10 mouse cellular contexts compared by ENCODE assay signal in genomic region chr5:50032332-50032731, GRCm38 (mm10). TPM values are rescaled to one million over a fixed set of nuclear protein-coding genes. Genes with fewer than 3 reads are reported as not detected.
DNase-seq lines count a peak whose midpoint lies in the region; ATAC-seq lines count a peak whose summit lies in the region.
"Had no signal": no experiment of that assay in that cellular context is flagged by ENCODE, and none has a peak within 500 bp of the region (broad histone marks: within the 10 kb centered on the region; RNA-seq: fewer than 3 reads in every experiment).

No protein-coding gene starts in this region.

- H3K4me2 ChIP-seq in hindbrain, embryonic 13.5 days: no peak overlapping the region
- H3K4me2 ChIP-seq in hindbrain, embryonic 11.5 days (replicated peaks; ENCODE audit: low read depth, low read length): no peak overlapping the region
- no peak overlapping the region for H3K4me2 ChIP-seq in neural tube, embryonic 13.5 days
- no peak overlapping the region for H3K4me2 ChIP-seq in hindbrain, embryonic 15.5 days
- H3K4me2 ChIP-seq: heart, embryonic 13.5 days; liver, embryonic 15.5 days had no signal

- DNase-seq in hindbrain, embryonic 11.5 days (ENCODE audit: low spot score): no peak
- DNase-seq in neural tube, embryonic 10.5 days (ENCODE audit: extremely low spot score, low spot score): no peak
- no peak for DNase-seq in adrenal gland, adult 8-10 months
- no peak for DNase-seq in testis, postnatal 10 days (ENCODE audit: low spot score)
- DNase-seq in layer of hippocampus, adult 8-10 months (ENCODE audit: low spot score in 2 of 2): no peak

- H3K27me3 ChIP-seq in hindbrain, embryonic 13.5 days: no peaks in the 10 kb centered on the region
- no peaks in the 10 kb centered on the region for H3K27me3 ChIP-seq in hindbrain, embryonic 11.5 days (ENCODE audit: control insufficient read depth, insufficient read depth, low read length)
- H3K27me3 ChIP-seq in neural tube, embryonic 13.5 days: no peaks in the 10 kb centered on the region
- no peaks in the 10 kb centered on the region for H3K27me3 ChIP-seq in hindbrain, embryonic 15.5 days
- H3K27me3 ChIP-seq: heart, embryonic 13.5 days; liver, embryonic 15.5 days had no signal

- no peak overlapping the region for H3K27ac ChIP-seq in hindbrain, embryonic 13.5 days
- H3K27ac ChIP-seq in hindbrain, embryonic 11.5 days (ENCODE audit: low read depth, low read length): no peak overlapping the region
- no peak overlapping the region for H3K27ac ChIP-seq in neural tube, embryonic 13.5 days (replicated peaks)
- no peak overlapping the region for H3K27ac ChIP-seq in hindbrain, embryonic 15.5 days (replicated peaks)
- H3K27ac ChIP-seq: heart, embryonic 13.5 days; liver, embryonic 15.5 days had no signal

- H3K36me3 ChIP-seq in hindbrain, embryonic 13.5 days: no peaks in the 10 kb centered on the region
- H3K36me3 ChIP-seq in hindbrain, embryonic 11.5 days (ENCODE audit: control insufficient read depth, insufficient read depth, low read length): no peaks in the 10 kb centered on the region
- no peaks in the 10 kb centered on the region for H3K36me3 ChIP-seq in neural tube, embryonic 13.5 days
- no peaks in the 10 kb centered on the region for H3K36me3 ChIP-seq in hindbrain, embryonic 15.5 days
- H3K36me3 ChIP-seq: heart, embryonic 13.5 days; liver, embryonic 15.5 days had no signal

- H3K4me1 ChIP-seq in hindbrain, embryonic 13.5 days (replicated peaks): peaks cover 28% of the 10 kb centered on the region
- 0 out of 2 replicates have a peak, but pooled peaks cover 2% of the 10 kb centered on the region for H3K4me1 ChIP-seq in hindbrain, embryonic 11.5 days (replicated peaks; ENCODE audit: control insufficient read depth, insufficient read depth, low read length)
- H3K4me1 ChIP-seq in neural tube, embryonic 13.5 days (replicated peaks): peaks cover 56% of the 10 kb centered on the region
- H3K4me1 ChIP-seq in hindbrain, embryonic 15.5 days (replicated peaks): peaks cover 24% of the 10 kb centered on the region

- H3K9ac ChIP-seq in hindbrain, embryonic 13.5 days: no peak overlapping the region
- H3K9ac ChIP-seq in hindbrain, embryonic 11.5 days (ENCODE audit: low read depth, low read length): no peak overlapping the region
- no peak overlapping the region for H3K9ac ChIP-seq in neural tube, embryonic 13.5 days
- H3K9ac ChIP-seq in hindbrain, embryonic 15.5 days: no peak overlapping the region
- H3K9ac ChIP-seq: heart, embryonic 13.5 days; liver, embryonic 15.5 days had no signal

- peak; percentile 41; the same call in 1 of the 2 replicates for ATAC-seq in hindbrain, embryonic 13.5 days (ENCODE audit: low FRiP score)
- no peak for ATAC-seq in hindbrain, embryonic 11.5 days (ENCODE audit: low FRiP score)
- ATAC-seq in neural tube, embryonic 13.5 days (ENCODE audit: low read depth): 0 out of 2 replicates have a peak, but pooled peaks have one; percentile 17
- 0 out of 2 replicates have a peak, but pooled peaks have one; percentile 57 for ATAC-seq in hindbrain, embryonic 15.5 days (ENCODE audit: low FRiP score, low read depth)

- no peak overlapping the region for H3K4me3 ChIP-seq in hindbrain, embryonic 13.5 days
- no peak overlapping the region for H3K4me3 ChIP-seq in hindbrain, embryonic 11.5 days (ENCODE audit: low read depth, low read length)
- no peak overlapping the region for H3K4me3 ChIP-seq in neural tube, embryonic 13.5 days
- H3K4me3 ChIP-seq in hindbrain, embryonic 15.5 days: no peak overlapping the region
- H3K4me3 ChIP-seq: heart, embryonic 13.5 days; liver, embryonic 15.5 days had no signal

- no peaks in the 10 kb centered on the region for H3K9me3 ChIP-seq in hindbrain, embryonic 13.5 days
- no peaks in the 10 kb centered on the region for H3K9me3 ChIP-seq in hindbrain, embryonic 11.5 days (ENCODE audit: control insufficient read depth, low read length)
- H3K9me3 ChIP-seq in neural tube, embryonic 13.5 days: no peaks in the 10 kb centered on the region
- H3K9me3 ChIP-seq in hindbrain, embryonic 15.5 days: no peaks in the 10 kb centered on the region
- H3K9me3 ChIP-seq: heart, embryonic 13.5 days; liver, embryonic 15.5 days had no signal

- WGBS in hindbrain, embryonic 13.5 days: 73% methylated on average over 5 of the region's 5 CpGs
- 79% methylated on average over 5 of the region's 5 CpGs for WGBS in hindbrain, embryonic 11.5 days
- WGBS in neural tube, embryonic 13.5 days: 59% methylated on average over 5 of the region's 5 CpGs
- WGBS in hindbrain, embryonic 15.5 days: 62% methylated on average over 5 of the region's 5 CpGs

RNA-seq across cellular contexts. Expression of gene Adgra3, which starts 26.5 kb away (rescaled TPM):
- polyA plus RNA-seq in hindbrain, embryonic 13.5 days (2015; fragmentation: Nextera tagmentation; extraction: Ambion mirVana): 17.7 and 19.6 TPM in 2 replicates
- polyA plus RNA-seq in hindbrain, embryonic 11.5 days (2014; fragmentation: Nextera tagmentation; extraction: Ambion mirVana): 31.6 and 39.5 TPM in 2 replicates
- 20.3 and 21.8 TPM in 2 replicates for polyA plus RNA-seq in neural tube, embryonic 13.5 days (2015; fragmentation: Nextera tagmentation; extraction: Ambion mirVana)
- polyA plus RNA-seq in hindbrain, embryonic 15.5 days (2015; fragmentation: Nextera tagmentation; extraction: Ambion mirVana): 16.1 TPM in 2 replicates
- 10 to 100 TPM; 41.5 to 57.4 (median 47.3) TPM for total RNA-seq in adrenal gland, adult 8-10 months (2022)
- total RNA-seq in layer of hippocampus, adult 8-10 months (2022): 10 to 100 TPM; 17.4 to 28.1 (median 20.3) TPM
